Mouse (Mus musculus): ENCODE data around the gene Chrne.

- no peak for TF ChIP-seq CTCF (IDR thresholded peaks at IDR 0.05)
- TF ChIP-seq POLR2A (IDR thresholded peaks at IDR 0.05; ENCODE audit: insufficient read depth, low read depth, low read length), result no peak
- TF ChIP-seq EP300 (IDR thresholded peaks at IDR 0.05; ENCODE audit: insufficient read depth, low read depth, low read length), result no peak
These were observed 7.9 kb upstream of the Chrne start for GRCm38 (mm10) chr11:70626877-70627276.
